Mouse (Mus musculus): ENCODE data around the gene Msh6. TPM values are rescaled to one million over a fixed set of nuclear protein-coding genes. Genes with fewer than 3 reads are reported as not detected.
"Not testable (repeated sequence)": the region's sequence is repeated elsewhere in the genome, so short reads cannot be mapped to it uniquely, and the experiment has no call there.

The Msh6 gene
- polyA plus RNA-seq, 1 experiment from 2014 or later, result 41.0 TPM

DNA sequence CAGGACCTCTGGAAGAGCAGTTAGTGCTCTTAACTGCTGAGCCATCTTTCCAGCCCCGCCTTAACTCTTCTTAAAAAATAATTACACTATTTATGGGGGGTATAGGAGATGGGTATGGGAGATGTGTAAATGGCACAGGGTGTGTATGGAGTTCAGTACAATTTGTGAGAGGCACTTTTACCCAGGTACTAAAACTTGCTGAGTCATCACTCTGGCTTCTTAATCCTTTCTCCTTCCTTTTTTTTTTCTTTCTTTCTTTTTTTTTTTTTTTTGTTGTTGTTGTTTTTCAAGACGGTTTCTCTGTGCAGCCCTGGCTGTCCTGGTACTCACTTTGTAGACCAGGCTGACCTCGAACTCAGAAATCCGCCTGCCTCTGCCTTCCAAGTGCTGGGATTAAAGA is 2.1 kb downstream of the Msh6 start:
- H3K4me2 ChIP-seq (ENCODE audit: low read length); H3K4me3 ChIP-seq (replicated peaks; ENCODE audit: low read length); H3K36me3 ChIP-seq (ENCODE audit: control insufficient read depth, insufficient read depth); H3K9me3 ChIP-seq (ENCODE audit: control insufficient read depth, low read length); ATAC-seq; H3K27me3 ChIP-seq (replicated peaks; ENCODE audit: control insufficient read depth, insufficient read depth, low read length); H3K27ac ChIP-seq (ENCODE audit: low read length); H3K9ac ChIP-seq (replicated peaks; ENCODE audit: low read depth, low read length): not testable (repeated sequence)
- 85% methylated on average over 4 of the region's 4 CpGs for WGBS
- H3K4me1 ChIP-seq (replicated peaks; ENCODE audit: control insufficient read depth, insufficient read depth, low read length), result peaks cover 17% of the 10 kb centered on the region

DNA sequence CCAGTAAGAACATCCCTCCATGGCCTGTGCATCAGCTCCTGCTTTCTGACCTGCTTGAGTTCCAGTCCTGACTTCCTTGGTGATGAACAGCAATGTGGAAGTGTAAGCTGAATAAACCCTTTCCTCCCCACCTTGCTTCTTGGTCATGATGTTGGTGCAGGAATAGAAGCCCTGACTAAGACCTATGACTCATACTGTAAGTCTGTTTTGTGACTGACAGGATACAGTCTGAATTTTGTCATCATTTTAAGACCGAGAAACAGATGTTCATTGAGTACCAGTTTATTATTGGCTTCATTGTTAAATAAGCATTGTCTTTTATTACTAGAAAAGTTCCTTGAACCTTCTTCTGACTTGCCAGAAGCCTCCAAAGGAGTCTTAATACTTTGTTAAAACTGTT is 4.8 kb downstream of the Msh6 start:
- H3K4me2 ChIP-seq (ENCODE audit: low read length); H3K27ac ChIP-seq (ENCODE audit: low read length); H3K9ac ChIP-seq (replicated peaks; ENCODE audit: low read depth, low read length); ATAC-seq; H3K4me3 ChIP-seq (replicated peaks; ENCODE audit: low read length); H3K36me3 ChIP-seq (ENCODE audit: control insufficient read depth, insufficient read depth); H3K9me3 ChIP-seq (ENCODE audit: control insufficient read depth, low read length); H3K27me3 ChIP-seq (replicated peaks; ENCODE audit: control insufficient read depth, insufficient read depth, low read length): not testable (repeated sequence)
- H3K4me1 ChIP-seq (replicated peaks; ENCODE audit: control insufficient read depth, insufficient read depth, low read length), result peaks cover 10% of the 10 kb centered on the region
- WGBS, result 84% methylated on average over 1 of the region's 1 CpGs

DNA sequence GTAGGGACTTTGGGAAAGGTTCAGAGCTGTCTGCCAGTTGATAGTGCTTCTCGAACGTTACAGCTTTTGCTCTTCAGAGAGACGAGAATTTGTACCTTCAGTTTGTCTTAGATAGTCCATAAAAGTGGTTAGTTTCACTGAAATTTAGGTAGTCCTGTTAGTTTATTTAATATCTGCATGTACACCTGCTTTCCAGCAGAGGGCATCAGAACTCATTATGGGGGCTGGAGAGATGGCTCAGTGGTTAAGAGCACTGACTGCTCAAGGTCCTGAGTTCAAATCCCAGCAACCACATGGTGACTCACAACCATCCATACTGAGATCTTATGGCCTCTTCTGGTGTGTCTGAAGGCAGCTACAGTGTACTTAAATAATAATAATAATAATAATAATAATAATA is 7.2 kb downstream of the Msh6 start:
- H3K4me2 ChIP-seq (ENCODE audit: low read length), result no peak overlapping the region

DNA sequence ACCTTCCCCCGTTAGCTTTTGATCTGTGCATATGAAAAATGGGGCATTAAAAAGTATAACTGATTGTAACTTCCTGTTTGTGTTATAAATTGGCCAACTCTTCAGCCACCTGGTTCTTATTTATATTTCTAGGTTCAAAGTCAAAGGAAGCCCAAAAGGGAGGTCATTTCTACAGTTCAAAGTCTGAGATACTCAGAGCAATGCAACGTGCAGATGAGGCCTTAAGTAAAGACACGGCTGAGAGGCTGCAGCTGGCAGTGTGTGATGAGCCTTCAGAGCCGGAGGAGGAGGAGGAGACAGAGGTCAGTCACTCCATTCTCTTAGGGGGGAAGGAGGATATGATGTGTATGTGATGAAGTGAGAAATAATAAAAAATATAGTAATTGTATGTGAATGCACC is 8.5 kb downstream of the Msh6 start:
- no peaks in the 10 kb centered on the region for H3K9me3 ChIP-seq (ENCODE audit: control insufficient read depth, low read length)
- H3K9ac ChIP-seq (replicated peaks; ENCODE audit: low read depth, low read length), result no peak overlapping the region
- no peaks in the 10 kb centered on the region; the same call in 1 of the 2 replicates for H3K4me1 ChIP-seq (replicated peaks; ENCODE audit: control insufficient read depth, insufficient read depth, low read length)
- no peak overlapping the region for H3K27ac ChIP-seq (ENCODE audit: low read length)
- no peak for ATAC-seq
- 85% methylated on average over 4 of the region's 4 CpGs for WGBS
- H3K4me3 ChIP-seq (replicated peaks; ENCODE audit: low read length), result no peak overlapping the region
- no peaks in the 10 kb centered on the region for H3K27me3 ChIP-seq (replicated peaks; ENCODE audit: control insufficient read depth, insufficient read depth, low read length)
- peaks cover 9% of the 10 kb centered on the region; the same call in 1 of the 2 replicates for H3K36me3 ChIP-seq (ENCODE audit: control insufficient read depth, insufficient read depth)
- no peak overlapping the region for H3K4me2 ChIP-seq (ENCODE audit: low read length)

More for the DNA sequence above, 7.2 kb downstream of the Msh6 start:
- no peak for ATAC-seq
- Histone ChIP-seq H3K9ac (replicated peaks; ENCODE audit: low read depth, low read length) (no peak overlapping the region), H3K9me3 (ENCODE audit: control insufficient read depth, low read length) (no peaks in the 10 kb centered on the region), H3K4me3 (replicated peaks; ENCODE audit: low read length) (no peak overlapping the region), H3K4me1 (replicated peaks; ENCODE audit: control insufficient read depth, insufficient read depth, low read length) (no peaks in the 10 kb centered on the region), H3K27ac (ENCODE audit: low read length) (no peak overlapping the region), H3K27me3 (replicated peaks; ENCODE audit: control insufficient read depth, insufficient read depth, low read length) (no peaks in the 10 kb centered on the region), H3K36me3 (ENCODE audit: control insufficient read depth, insufficient read depth) (peaks cover 8% of the 10 kb centered on the region; the same call in 1 of the 2 replicates)
- 87% methylated on average over 3 of the region's 3 CpGs for WGBS

DNA sequence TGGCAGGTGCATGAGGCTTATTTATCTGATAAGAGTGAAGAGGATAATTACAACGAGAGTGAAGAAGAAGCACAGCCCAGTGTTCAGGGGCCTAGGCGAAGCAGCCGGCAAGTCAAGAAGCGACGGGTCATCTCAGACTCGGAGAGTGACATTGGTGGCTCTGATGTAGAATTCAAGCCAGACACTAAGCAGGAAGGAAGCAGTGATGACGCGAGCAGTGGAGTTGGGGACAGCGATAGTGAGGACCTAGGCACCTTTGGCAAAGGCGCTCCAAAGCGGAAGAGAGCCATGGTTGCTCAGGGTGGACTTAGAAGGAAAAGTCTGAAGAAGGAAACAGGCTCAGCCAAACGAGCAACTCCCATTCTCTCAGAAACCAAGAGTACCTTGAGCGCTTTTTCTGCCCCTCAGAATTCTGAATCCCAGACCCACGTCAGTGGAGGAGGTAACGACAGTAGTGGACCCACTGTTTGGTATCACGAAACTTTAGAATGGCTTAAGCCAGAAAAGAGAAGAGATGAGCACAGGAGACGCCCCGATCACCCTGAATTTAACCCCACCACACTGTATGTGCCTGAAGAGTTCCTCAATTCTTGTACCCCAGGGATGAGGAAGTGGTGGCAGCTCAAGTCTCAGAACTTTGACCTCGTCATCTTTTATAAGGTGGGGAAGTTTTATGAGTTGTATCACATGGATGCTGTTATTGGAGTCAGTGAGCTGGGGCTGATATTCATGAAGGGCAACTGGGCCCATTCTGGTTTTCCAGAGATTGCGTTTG is 9.8 kb downstream of the Msh6 start:
- no peak overlapping the region for H3K4me2 ChIP-seq (ENCODE audit: low read length)
- ATAC-seq, result no peak
- H3K27me3 ChIP-seq (replicated peaks; ENCODE audit: control insufficient read depth, insufficient read depth, low read length), result no peaks in the 10 kb centered on the region
- no peak overlapping the region for H3K9ac ChIP-seq (replicated peaks; ENCODE audit: low read depth, low read length)
- no peak overlapping the region for H3K4me3 ChIP-seq (replicated peaks; ENCODE audit: low read length)
- peaks cover 18% of the 10 kb centered on the region for H3K36me3 ChIP-seq (ENCODE audit: control insufficient read depth, insufficient read depth)
- H3K27ac ChIP-seq (ENCODE audit: low read length), result no peak overlapping the region
- H3K9me3 ChIP-seq (ENCODE audit: control insufficient read depth, low read length), result no peaks in the 10 kb centered on the region
- H3K4me1 ChIP-seq (replicated peaks; ENCODE audit: control insufficient read depth, insufficient read depth, low read length), result no peaks in the 10 kb centered on the region; the same call in 1 of the 2 replicates
- 94% methylated on average over 20 of the region's 20 CpGs for WGBS

DNA sequence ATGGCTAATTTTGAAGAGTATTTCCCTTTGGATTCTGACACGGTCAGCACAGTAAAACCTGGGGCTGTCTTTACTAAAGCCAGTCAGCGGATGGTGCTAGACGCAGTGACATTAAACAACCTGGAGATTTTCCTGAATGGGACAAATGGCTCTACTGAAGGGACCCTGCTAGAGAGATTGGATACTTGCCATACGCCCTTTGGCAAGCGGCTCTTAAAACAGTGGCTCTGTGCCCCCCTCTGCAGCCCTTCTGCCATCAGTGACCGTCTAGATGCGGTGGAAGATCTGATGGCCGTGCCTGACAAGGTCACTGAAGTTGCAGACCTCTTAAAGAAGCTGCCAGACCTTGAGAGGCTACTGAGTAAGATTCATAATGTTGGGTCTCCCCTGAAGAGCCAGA is 11.1 kb downstream of the Msh6 start:
- ATAC-seq, result no peak
- Histone ChIP-seq H3K36me3 (ENCODE audit: control insufficient read depth, insufficient read depth) (peaks cover 26% of the 10 kb centered on the region), H3K27me3 (replicated peaks; ENCODE audit: control insufficient read depth, insufficient read depth, low read length) (no peaks in the 10 kb centered on the region), H3K4me1 (replicated peaks; ENCODE audit: control insufficient read depth, insufficient read depth, low read length) (no peaks in the 10 kb centered on the region; the same call in 1 of the 2 replicates), H3K27ac (ENCODE audit: low read length) (no peak overlapping the region), H3K4me3 (replicated peaks; ENCODE audit: low read length) (no peak overlapping the region), H3K9ac (replicated peaks; ENCODE audit: low read depth, low read length) (no peak overlapping the region), H3K9me3 (ENCODE audit: control insufficient read depth, low read length) (no peaks in the 10 kb centered on the region), H3K4me2 (ENCODE audit: low read length) (no peak overlapping the region)
- 72% methylated on average over 8 of the region's 8 CpGs for WGBS

DNA sequence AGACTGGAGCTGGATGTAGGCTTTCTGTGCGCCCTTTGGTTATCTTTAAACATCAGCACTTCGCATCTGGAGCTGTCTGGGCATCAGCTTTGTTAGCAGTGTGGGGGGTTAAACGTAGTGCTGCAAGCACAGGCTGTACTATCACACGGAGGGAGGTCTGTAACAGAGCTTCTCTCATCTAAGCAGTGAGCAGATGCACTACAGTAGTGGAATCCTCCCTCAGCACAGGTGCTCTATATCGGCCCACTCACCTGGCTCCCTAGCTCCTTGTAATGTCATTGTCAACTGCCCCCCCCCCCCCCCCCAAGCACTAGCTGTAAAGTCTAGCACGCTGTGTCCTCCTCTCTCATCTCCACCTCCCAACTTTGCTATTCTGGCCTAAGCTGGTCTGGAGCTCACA is 12.6 kb downstream of the Msh6 start:
- ATAC-seq, result no peak; the same call in 1 of the 2 replicates
- WGBS, result 63% methylated on average over 6 of the region's 6 CpGs
- Histone ChIP-seq H3K4me3 (replicated peaks; ENCODE audit: low read length) (no peak overlapping the region), H3K9me3 (ENCODE audit: control insufficient read depth, low read length) (no peaks in the 10 kb centered on the region), H3K36me3 (ENCODE audit: control insufficient read depth, insufficient read depth) (peaks cover 34% of the 10 kb centered on the region), H3K4me1 (replicated peaks; ENCODE audit: control insufficient read depth, insufficient read depth, low read length) (no peaks in the 10 kb centered on the region; the same call in 1 of the 2 replicates), H3K27me3 (replicated peaks; ENCODE audit: control insufficient read depth, insufficient read depth, low read length) (no peaks in the 10 kb centered on the region), H3K27ac (ENCODE audit: low read length) (no peak overlapping the region), H3K4me2 (ENCODE audit: low read length) (no peak overlapping the region), H3K9ac (replicated peaks; ENCODE audit: low read depth, low read length) (no peak overlapping the region)

DNA sequence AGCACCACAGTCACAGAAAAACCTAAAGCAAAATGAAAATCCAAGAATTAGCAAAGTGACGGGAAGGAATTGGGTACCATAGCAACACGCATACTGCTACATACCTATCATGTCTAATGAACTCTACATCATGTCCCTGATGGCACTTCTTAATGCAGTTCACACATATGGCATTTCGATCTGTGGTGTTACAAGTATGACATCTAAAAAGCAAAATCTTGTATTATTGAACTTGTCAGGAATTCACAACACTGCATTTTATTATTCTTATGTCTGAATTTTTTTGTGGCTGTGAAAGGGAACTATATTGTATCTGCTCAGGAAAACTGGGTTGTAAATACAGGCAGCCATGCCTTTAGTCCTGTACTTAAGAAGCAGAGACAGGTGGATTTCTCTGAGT is 17.3 kb downstream of the Msh6 start:
- no peaks in the 10 kb centered on the region for H3K27me3 ChIP-seq (replicated peaks; ENCODE audit: control insufficient read depth, insufficient read depth, low read length)
- peak; percentile 34; the same call in 1 of the 2 replicates for ATAC-seq
- 84% methylated on average over 3 of the region's 3 CpGs for WGBS
- no peaks in the 10 kb centered on the region; the same call in 1 of the 2 replicates for H3K4me1 ChIP-seq (replicated peaks; ENCODE audit: control insufficient read depth, insufficient read depth, low read length)
- H3K36me3 ChIP-seq (ENCODE audit: control insufficient read depth, insufficient read depth), result peaks cover 55% of the 10 kb centered on the region
- H3K4me3 ChIP-seq (replicated peaks; ENCODE audit: low read length), result no peak overlapping the region
- H3K9me3 ChIP-seq (ENCODE audit: control insufficient read depth, low read length), result no peaks in the 10 kb centered on the region
- H3K4me2 ChIP-seq (ENCODE audit: low read length), result no peak overlapping the region
- no peak overlapping the region for H3K9ac ChIP-seq (replicated peaks; ENCODE audit: low read depth, low read length)
- no peak overlapping the region for H3K27ac ChIP-seq (ENCODE audit: low read length)

DNA sequence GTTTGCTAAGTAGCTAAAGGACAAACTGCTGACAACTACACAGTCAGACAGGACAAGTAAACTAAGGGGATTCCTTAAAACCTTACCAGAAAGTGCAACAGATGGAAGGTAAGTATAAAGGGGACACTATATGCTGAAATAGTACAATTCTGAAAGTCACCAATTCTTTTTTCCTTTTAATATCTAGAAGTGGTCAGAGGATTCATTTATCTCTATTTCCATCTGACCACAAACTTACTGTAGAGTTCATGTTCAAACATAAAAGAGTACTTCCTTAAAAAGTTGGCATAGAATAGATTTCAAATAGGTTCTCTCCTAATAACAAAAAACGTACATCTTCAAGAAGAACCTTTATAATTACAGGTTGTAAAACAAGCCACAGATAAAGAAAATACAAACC is 18.5 kb downstream of the Msh6 start:
- Histone ChIP-seq H3K36me3 (ENCODE audit: control insufficient read depth, insufficient read depth) (peaks cover 61% of the 10 kb centered on the region), H3K4me3 (replicated peaks; ENCODE audit: low read length) (no peak overlapping the region), H3K4me1 (replicated peaks; ENCODE audit: control insufficient read depth, insufficient read depth, low read length) (no peaks in the 10 kb centered on the region), H3K4me2 (ENCODE audit: low read length) (no peak overlapping the region), H3K27me3 (replicated peaks; ENCODE audit: control insufficient read depth, insufficient read depth, low read length) (no peaks in the 10 kb centered on the region), H3K27ac (ENCODE audit: low read length) (no peak overlapping the region), H3K9me3 (ENCODE audit: control insufficient read depth, low read length) (no peaks in the 10 kb centered on the region), H3K9ac (replicated peaks; ENCODE audit: low read depth, low read length) (no peak overlapping the region)
- ATAC-seq, result no peak
- 83% methylated on average over 1 of the region's 1 CpGs for WGBS
